Mouse (Mus musculus): ENCODE data around the gene Olfr524.

Olfr524 gene

GRCm38 (mm10) chr7:140186646-140187620 is 18.8 kb downstream of the Olfr524 start:
- DNase-seq (ENCODE audit: low spot score) = peak; percentile 28

GRCm38 (mm10) chr7:140184206-140184605 is 21.6 kb downstream of the Olfr524 start:
- DNase-seq (ENCODE audit: low spot score) = no peak

- no peak for DNase-seq (ENCODE audit: low spot score)
These were observed 25.1 kb downstream of the Olfr524 start for GRCm38 (mm10) chr7:140180692-140181091.

- no peak for DNase-seq (ENCODE audit: low spot score)
These were observed 26.6 kb downstream of the Olfr524 start for GRCm38 (mm10) chr7:140179176-140179575.

GRCm38 (mm10) chr7:140172936-140173335 is 32.8 kb downstream of the Olfr524 start, which contains the start of gene Olfr523:
TSS of gene Olfr523 (plus strand) at chr7:140173217.
- DNase-seq (ENCODE audit: low spot score) = no peak

GRCm38 (mm10) chr7:140170863-140171262 is 34.9 kb downstream of the Olfr524 start:
- DNase-seq (ENCODE audit: low spot score) = no peak

GRCm38 (mm10) chr7:140169386-140169785 is 36.4 kb downstream of the Olfr524 start:
- no peak for DNase-seq (ENCODE audit: low spot score)

- no peak for DNase-seq (ENCODE audit: low spot score)
These were observed 37.8 kb downstream of the Olfr524 start for GRCm38 (mm10) chr7:140167950-140168349.

- DNase-seq (ENCODE audit: low spot score) = no peak
These were observed 41.1 kb downstream of the Olfr524 start, which contains the start of gene Olfr522 for GRCm38 (mm10) chr7:140164664-140165063. TSS of gene Olfr522 (minus strand) at chr7:140164764.

GRCm38 (mm10) chr7:140160363-140160762 is 45.4 kb downstream of the Olfr524 start:
- no peak for DNase-seq (ENCODE audit: low spot score)

- DNase-seq (ENCODE audit: low spot score) = no peak
These were observed 51.4 kb downstream of the Olfr524 start, which contains the start of gene Sprn for GRCm38 (mm10) chr7:140154218-140154927. TSS of gene Sprn (minus strand) at chr7:140154877.

- DNase-seq (ENCODE audit: low spot score) = no peak
These were observed 51.9 kb downstream of the Olfr524 start for GRCm38 (mm10) chr7:140153829-140154217.

GRCm38 (mm10) chr7:140153383-140153782 is 52.4 kb downstream of the Olfr524 start:
- no peak for DNase-seq (ENCODE audit: low spot score)
